Mouse (Mus musculus) intestine, postnatal 0 days (tissue): Measurements from ENCODE around the gene Aspscr1. TPM values are rescaled to one million over a fixed set of nuclear protein-coding genes. Genes with fewer than 3 reads are reported as not detected.

Source experiments
- ATAC-seq: fragments of 200-750 bp; cut with Nextera tagmentation; 2 replicates; pipeline ENCODE4 v1.8.0; 2017; ENCODE audit warnings: mild to moderate bottlenecking, moderate TSS enrichment, moderate library complexity
- H3K27ac ChIP-seq: fragments of 300-500 bp; sonication (generic); 2 replicates; pipeline ENCODE4 v1.5.1; 2014; ENCODE audit warnings: mild to moderate bottlenecking, low read depth, low read length, moderate library complexity
- H3K27me3 ChIP-seq: fragments of 300-500 bp; sonication (generic); replicated peaks from 2 replicates; pipeline ENCODE4 v1.6.1; 2014; ENCODE audit warnings: low read length, mixed read lengths; ENCODE audit not compliant: control insufficient read depth, insufficient read depth
- H3K36me3 ChIP-seq: fragments of 300-500 bp; sonication (generic); 2 replicates; pipeline ENCODE4 v1.6.1; 2014; ENCODE audit warnings: mild to moderate bottlenecking, moderate library complexity; ENCODE audit not compliant: control insufficient read depth, insufficient read depth
- H3K4me1 ChIP-seq: fragments of 300-500 bp; sonication (generic); replicated peaks from 2 replicates; pipeline ENCODE4 v1.6.1; 2014; ENCODE audit warnings: antibody characterized with exemption, low read length, mixed read lengths; ENCODE audit not compliant: control insufficient read depth, insufficient read depth
- H3K4me2 ChIP-seq: fragments of 300-500 bp; sonication (generic); replicated peaks from 2 replicates; pipeline ENCODE4 v1.6.1; 2014; ENCODE audit warnings: low read depth, mild to moderate bottlenecking, moderate library complexity
- H3K4me3 ChIP-seq: fragments of 300-500 bp; sonication (generic); 2 replicates; pipeline ENCODE4 v1.5.1; 2014; ENCODE audit warnings: low read depth, low read length
- H3K9ac ChIP-seq: fragments of 300-500 bp; sonication (generic); 2 replicates; pipeline ENCODE4 v1.6.1; 2014; ENCODE audit warnings: mild to moderate bottlenecking, low read depth, low read length
- H3K9me3 ChIP-seq: fragments of 300-500 bp; sonication (generic); 2 replicates; pipeline ENCODE4 v1.6.1; 2016; ENCODE audit warnings: mixed run types; ENCODE audit not compliant: control insufficient read depth
- CTCF ChIP-seq: sonication (generic); IDR thresholded peaks from 2 replicates; pipeline ENCODE4 v1.5.1; 2016; ENCODE audit warnings: low read depth, mild to moderate bottlenecking, control low read depth, antibody characterized with exemption, moderate library complexity
- WGBS: fragments of 180-500 bp; shearing (Covaris S2); extraction: QIAGEN DNeasy Blood & Tissue Kit; methylation state at CpG from one replicate; pipeline ENCODE4 v1.1.7; 2014; 5-methylcytosine and 5-hydroxymethylcytosine counted together
- polyA plus RNA-seq: library from polyadenylated mRNA; unstranded; fragments of >200 nt; fragmentation: Nextera tagmentation; extraction: Ambion mirVana; gene quantifications from 2 replicates; pipeline ENCODE4 v1.2.1, GENCODE M21; 2015

Aspscr1 gene
- 105 and 106 TPM in 2 replicates for polyA plus RNA-seq

DNA sequence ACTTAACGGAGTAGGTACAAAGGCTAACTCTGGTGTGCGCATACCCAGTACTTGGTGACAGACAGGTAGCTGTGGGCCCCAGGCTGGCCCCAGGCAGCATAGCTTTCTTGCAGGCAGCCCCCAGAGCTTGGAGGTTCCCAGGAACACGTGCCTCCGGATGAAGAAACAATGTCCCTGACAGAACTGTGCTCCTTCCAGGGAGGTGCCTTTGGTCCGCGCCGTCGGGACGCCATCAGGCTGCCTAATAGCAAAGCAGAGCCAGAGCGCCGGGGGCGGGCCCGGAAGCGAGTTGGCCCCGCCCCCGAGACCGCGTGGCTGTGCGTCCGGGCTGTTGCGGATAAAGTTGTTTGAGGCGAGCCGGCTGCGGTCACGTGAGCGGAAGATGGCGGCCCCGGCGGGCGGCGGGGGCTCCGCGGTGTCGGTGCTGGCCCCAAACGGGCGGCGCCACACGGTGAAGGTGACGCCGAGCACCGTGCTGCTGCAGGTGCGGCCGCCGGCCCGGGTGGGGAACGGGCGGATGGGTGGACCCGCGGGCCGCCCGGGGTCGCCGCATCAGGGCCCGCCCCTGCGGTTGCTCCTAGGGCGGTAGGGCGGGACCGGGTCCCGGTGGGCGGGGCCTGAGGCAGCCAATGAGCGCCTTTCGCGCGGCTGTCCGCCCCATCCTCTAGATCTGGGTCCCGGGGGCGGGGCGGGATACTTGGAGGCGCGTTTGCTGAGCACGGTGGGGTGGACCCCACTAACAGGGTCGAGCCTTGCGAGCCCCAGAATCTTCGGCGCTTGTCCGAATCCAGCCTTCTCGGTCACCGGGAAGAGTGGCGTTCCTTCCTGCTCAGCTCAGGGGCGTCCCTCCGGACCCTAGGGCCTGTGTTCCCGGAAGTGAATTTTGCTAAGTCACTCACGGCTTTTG, at the start of gene Aspscr1:
Aspscr1 (plus strand) TSS at position 287 of the 907 bp plus-strand sequence.
- Histone ChIP-seq H3K27ac (peak within 1 kb of the TSS; percentile 87), H3K9ac (peak within 1 kb of the TSS; percentile 75), H3K36me3 (peaks cover 9% of the 10 kb centered on the region; the same call in 1 of the 2 replicates), H3K9me3 (no peaks in the 10 kb centered on the region), H3K4me2 (peak within 1 kb of the TSS; percentile 80), H3K4me1 (peaks cover 8% of the 10 kb centered on the region; the same call in 1 of the 2 replicates), H3K27me3 (no peaks in the 10 kb centered on the region), H3K4me3 (peak within 1 kb of the TSS; percentile 67)
- peak; percentile 95 for ATAC-seq
- no peak for TF ChIP-seq CTCF
- under 1% methylated on average over 80 of the region's 83 CpGs for WGBS

DNA sequence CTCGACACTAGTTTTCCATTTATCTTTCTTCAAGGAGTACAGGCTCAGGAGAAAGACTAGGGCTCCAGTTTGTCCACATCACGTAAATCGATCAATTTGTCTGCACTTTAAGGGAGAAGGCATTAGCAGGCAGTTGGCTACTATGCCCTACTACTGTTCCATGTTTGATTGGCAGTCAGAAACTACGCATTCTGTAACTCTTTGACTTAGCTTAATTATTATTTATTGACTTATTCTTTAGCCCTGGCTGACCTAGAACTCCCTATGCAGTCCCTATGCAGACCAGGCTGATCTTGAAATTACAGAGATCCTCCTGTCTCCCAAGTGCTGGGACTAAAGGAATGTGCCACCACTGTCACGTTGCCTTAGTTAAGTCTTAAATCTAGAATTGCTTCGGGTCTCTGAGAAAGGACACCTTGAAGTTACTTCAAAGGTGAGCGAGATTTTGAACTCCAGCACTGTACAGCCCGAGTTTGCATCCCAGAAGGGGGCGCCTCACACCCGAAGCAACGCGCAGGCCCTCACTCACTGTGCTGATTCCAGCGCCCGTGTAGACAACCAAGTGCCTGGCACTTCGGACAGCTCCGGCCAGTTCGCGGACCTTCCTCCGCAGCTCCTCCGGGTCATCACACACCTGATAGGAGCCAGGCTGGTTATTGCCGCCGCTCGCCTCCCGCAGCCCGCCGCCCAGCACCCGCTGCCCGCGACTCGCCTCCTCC, 48.7 kb upstream of the Aspscr1 start:
- peak overlapping the region; percentile 94 for H3K27ac ChIP-seq
- H3K9ac ChIP-seq, result peak overlapping the region; percentile 82
- 0 out of 2 replicates have a peak, but pooled peaks cover 4% of the 10 kb centered on the region for H3K4me1 ChIP-seq
- peaks cover 52% of the 10 kb centered on the region for H3K36me3 ChIP-seq
- WGBS, result 11% methylated on average over 28 of the region's 30 CpGs
- H3K4me2 ChIP-seq, result peak overlapping the region; percentile 80
- ATAC-seq, result peak; percentile 66
- peak overlapping the region; percentile 81 for H3K4me3 ChIP-seq
- TF ChIP-seq CTCF, result peak; percentile 82
- no peaks in the 10 kb centered on the region for H3K9me3 ChIP-seq
- H3K27me3 ChIP-seq, result no peaks in the 10 kb centered on the region

DNA sequence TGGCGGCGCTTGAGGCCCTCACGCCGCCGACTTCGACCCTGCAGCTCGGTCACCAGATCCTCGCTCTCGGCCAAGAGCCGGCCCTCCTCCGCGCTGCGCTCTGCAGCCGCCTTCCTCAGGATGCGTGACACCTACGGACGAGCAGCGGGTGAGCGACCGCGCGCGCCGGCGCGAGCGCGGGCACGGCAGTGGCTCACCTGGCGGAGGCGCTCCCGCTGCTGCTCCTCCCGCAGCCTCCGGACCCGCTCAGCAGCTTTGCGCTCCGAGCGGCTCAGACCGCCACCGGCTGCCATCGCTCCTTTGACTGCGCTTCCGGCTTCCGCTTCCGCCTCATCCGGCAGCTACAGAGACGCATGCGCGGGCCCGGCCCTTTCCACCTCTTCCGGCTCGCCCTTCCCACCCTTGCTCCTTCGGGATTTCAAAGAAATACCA, 48.1 kb upstream of the Aspscr1 start:
- Histone ChIP-seq H3K36me3 (peaks cover 50% of the 10 kb centered on the region), H3K27ac (peak overlapping the region; percentile 94), H3K4me3 (peak overlapping the region; percentile 81), H3K4me1 (peaks cover 5% of the 10 kb centered on the region; the same call in 1 of the 2 replicates), H3K4me2 (peak overlapping the region; percentile 80), H3K9ac (peak overlapping the region; percentile 82), H3K27me3 (no peaks in the 10 kb centered on the region), H3K9me3 (no peaks in the 10 kb centered on the region)
- ATAC-seq, result peak; percentile 62
- WGBS, result under 1% methylated on average over 52 of the region's 53 CpGs
- TF ChIP-seq CTCF, result no peak

DNA sequence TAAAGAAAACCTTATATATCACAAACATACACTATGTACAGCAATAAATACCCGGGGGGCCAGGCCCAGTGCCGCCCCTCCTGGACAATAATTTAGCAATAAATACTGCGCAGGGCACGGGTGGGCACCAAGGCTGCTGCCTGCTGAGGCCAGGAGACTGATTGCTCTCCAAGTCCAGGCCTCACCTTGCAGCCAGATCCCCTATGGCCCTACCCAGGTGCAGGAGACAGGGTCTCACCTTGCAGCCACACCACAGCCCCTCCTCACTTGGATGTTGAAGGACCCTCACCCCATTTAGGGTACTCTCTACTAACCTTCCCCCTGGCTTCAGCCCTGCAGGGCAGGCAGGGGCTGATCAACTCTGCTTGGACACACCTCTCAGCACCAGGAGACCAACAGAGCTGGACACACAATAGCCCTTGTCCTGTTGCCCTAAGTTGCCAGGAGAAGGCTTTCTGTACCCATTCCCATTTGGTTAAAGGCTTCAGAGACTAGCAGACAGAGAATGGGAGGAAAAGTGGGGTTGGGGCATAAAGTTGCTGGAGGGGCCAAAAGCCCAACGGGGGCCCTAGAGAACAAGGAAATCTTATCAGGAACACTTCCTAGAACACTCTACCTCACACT, 47.5 kb upstream of the Aspscr1 start, which contains the start of gene Sirt7:
Sirt7 (minus strand) TSS at position 89 of the 624 bp plus-strand sequence.
- 9% methylated on average over 5 of the region's 5 CpGs for WGBS

DNA sequence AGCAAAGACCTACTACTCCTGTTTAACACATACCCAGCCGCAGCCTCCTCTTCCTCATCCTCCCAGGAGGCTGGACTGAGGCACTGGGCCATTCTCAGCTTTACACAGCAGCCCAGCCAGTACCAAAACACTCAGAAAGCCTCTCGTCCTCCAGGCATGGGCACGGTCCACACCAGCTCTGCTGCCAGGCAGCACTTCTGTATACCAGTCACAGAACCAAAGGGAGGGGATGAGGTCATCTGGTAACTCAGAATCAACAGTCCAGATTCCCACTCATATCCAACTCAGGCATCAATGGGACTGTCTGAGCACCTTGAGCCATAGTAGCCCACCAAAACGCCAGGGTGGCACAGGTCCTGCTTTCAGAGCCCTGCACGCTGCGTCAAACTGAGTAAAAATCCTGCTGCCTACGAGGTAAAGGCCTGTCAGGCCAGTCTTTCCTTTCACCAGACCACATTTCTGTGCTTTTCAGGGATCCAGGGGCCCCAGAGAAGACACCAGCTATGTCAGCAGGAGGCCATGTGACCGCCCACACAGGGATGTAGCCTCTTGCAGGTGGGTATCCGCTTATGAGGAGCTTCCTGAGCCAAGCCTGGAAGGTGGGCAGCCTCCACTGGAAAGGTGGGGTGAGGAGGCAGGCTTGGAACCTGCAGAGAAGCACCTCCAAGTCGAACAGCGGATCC, 45.8 kb upstream of the Aspscr1 start:
- Histone ChIP-seq H3K27ac (0 out of 2 replicates have a peak overlapping the region, but pooled peaks have one; percentile 21), H3K4me2 (no peak overlapping the region)
- WGBS, result 85% methylated on average over 11 of the region's 11 CpGs

More for the DNA sequence above, 47.5 kb upstream of the Aspscr1 start, which contains the start of gene Sirt7:
- no peaks in the 10 kb centered on the region for H3K27me3 ChIP-seq
- peak within 1 kb of the TSS; percentile 82 for H3K9ac ChIP-seq
- TF ChIP-seq CTCF, result no peak
- H3K27ac ChIP-seq, result peak within 1 kb of the TSS; percentile 94
- H3K4me3 ChIP-seq, result peak within 1 kb of the TSS; percentile 81
- H3K4me2 ChIP-seq, result peak within 1 kb of the TSS; percentile 80
- peaks cover 7% of the 10 kb centered on the region; the same call in 1 of the 2 replicates for H3K4me1 ChIP-seq
- ATAC-seq, result no peak
- peaks cover 45% of the 10 kb centered on the region for H3K36me3 ChIP-seq
- no peaks in the 10 kb centered on the region for H3K9me3 ChIP-seq

More for the DNA sequence above, 45.8 kb upstream of the Aspscr1 start:
- no peak for TF ChIP-seq CTCF
- Histone ChIP-seq H3K9me3 (no peaks in the 10 kb centered on the region), H3K27me3 (no peaks in the 10 kb centered on the region), H3K9ac (no peak overlapping the region), H3K4me3 (no peak overlapping the region), H3K36me3 (peaks cover 31% of the 10 kb centered on the region), H3K4me1 (peaks cover 10% of the 10 kb centered on the region)
- ATAC-seq, result no peak
